Mouse (Mus musculus) embryonic fibroblast, embryonic 13.5 days (primary cell): ENCODE results near the gene Fbxl20. TPM values are rescaled to one million over a fixed set of nuclear protein-coding genes. Genes with fewer than 3 reads are reported as not detected.

Source experiments
- H3K27ac ChIP-seq: 2 replicates; pipeline ENCODE4 v1.5.1; 2012; ENCODE audit warnings: low read length, control low read depth, inconsistent platforms; ENCODE audit not compliant: insufficient read depth
- H3K4me1 ChIP-seq: 2 replicates; pipeline ENCODE4 v1.6.1; 2011; ENCODE audit warnings: low read length; ENCODE audit not compliant: control insufficient read depth, insufficient read depth
- H3K4me3 ChIP-seq: 2 replicates; pipeline ENCODE4 v1.5.1; 2011; ENCODE audit warnings: mild to moderate bottlenecking, control low read depth, low read length; ENCODE audit not compliant: insufficient read depth
- CTCF ChIP-seq: IDR thresholded peaks from 2 replicates; pipeline ENCODE4 v1.5.1; 2011; ENCODE audit warnings: mild to moderate bottlenecking, control low read depth, low read length, moderate library complexity, borderline replicate concordance; ENCODE audit not compliant: insufficient read depth
- POLR2A ChIP-seq: IDR thresholded peaks from 2 replicates; pipeline ENCODE4 v1.6.1; 2011; ENCODE audit warnings: low read depth, mild to moderate bottlenecking, control low read depth, low read length, moderate library complexity
- polyA plus RNA-seq: library from polyadenylated mRNA; stranded (reverse); fragments of >200 nt; gene quantifications from 2 replicates; pipeline ENCODE4 v1.2.4, GENCODE M21; 2011; ENCODE audit warnings: low read depth; ENCODE audit not compliant: missing spikeins, insufficient read length

Gene Fbxl20
- polyA plus RNA-seq, 1 experiment: 30.3 TPM

- Histone ChIP-seq H3K27ac (no peak overlapping the region), H3K4me3 (no peak overlapping the region), H3K4me1 (no peaks in the 10 kb centered on the region)
- TF ChIP-seq CTCF (no peak), POLR2A (no peak)
Observed at GRCm38 (mm10) chr11:98051611-98052128, 98.5 kb downstream of the Fbxl20 start.

- no peak overlapping the region for H3K27ac ChIP-seq
- TF ChIP-seq POLR2A (no peak), CTCF (no peak)
- H3K4me1 ChIP-seq: no peaks in the 10 kb centered on the region
- H3K4me3 ChIP-seq: no peak overlapping the region
Observed at GRCm38 (mm10) chr11:98050940-98051339, 99.3 kb downstream of the Fbxl20 start.

DNA sequence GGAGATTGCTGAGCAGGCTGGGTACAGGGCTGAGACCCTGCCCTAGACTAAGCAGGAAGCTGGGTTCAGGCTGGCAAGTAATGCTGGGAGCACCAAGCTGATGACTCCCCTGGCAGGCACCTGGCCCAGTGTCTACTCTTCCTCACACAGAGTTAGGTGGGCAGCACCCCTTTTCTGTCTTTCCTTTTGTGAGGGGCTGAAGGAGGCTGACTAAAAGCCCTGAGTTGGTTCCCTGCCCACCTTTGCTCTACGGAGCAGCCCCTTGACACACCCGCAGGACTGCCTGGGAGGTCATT, 99.7 kb downstream of the Fbxl20 start:
- TF ChIP-seq CTCF: no peak
- TF ChIP-seq POLR2A: no peak
- no peaks in the 10 kb centered on the region for H3K4me1 ChIP-seq

DNA sequence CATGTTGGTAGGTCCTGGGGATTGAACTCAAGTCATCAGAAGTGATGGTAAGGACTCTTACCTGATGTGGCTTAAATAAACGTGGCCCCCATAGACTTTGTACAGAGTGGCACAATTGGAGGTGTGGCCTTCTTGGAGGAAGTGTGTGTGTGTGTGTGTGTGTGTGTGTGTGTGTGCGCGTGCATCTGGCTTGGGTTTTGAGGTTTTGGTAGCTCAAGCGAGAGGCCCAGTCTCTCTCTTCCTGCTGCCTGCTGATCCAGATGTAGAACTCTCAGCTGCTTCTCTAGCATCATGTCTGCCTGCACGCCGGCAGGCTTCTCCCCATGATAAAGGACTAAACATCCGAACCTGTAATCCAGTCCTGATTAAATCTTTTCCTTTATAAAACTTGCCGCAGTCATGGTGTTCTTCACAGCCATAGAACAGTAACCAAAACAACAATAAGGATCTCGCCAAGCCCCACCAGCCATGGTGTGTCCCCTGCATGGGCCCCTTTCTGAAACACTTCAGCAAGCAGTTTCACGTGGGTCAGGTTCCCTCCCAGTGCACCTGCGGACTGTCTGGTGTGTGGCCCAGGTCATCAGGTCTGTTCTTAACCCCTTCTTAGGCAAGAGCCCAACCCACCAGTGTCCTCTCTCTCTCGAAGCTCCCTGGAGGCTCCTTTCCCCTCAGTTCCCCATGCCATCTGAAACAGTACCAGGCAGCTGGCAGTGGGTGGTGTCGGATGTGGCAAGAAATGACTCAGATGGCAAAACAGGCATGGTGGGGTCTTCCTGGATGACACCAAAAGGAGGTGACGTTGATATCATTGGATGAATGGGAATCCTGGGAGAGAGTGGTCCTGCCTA, 100.3 kb downstream of the Fbxl20 start:
- no peak for TF ChIP-seq CTCF
- TF ChIP-seq POLR2A: no peak
- Histone ChIP-seq H3K27ac (no peak overlapping the region), H3K4me3 (no peak overlapping the region), H3K4me1 (no peaks in the 10 kb centered on the region)

More for the DNA sequence above, 99.7 kb downstream of the Fbxl20 start:
- Histone ChIP-seq H3K27ac (no peak overlapping the region), H3K4me3 (no peak overlapping the region)

GRCm38 (mm10) chr11:98047745-98048144, 102.5 kb downstream of the Fbxl20 start:
- H3K27ac ChIP-seq: no peak overlapping the region
- no peak overlapping the region for H3K4me3 ChIP-seq
- H3K4me1 ChIP-seq: no peaks in the 10 kb centered on the region
- TF ChIP-seq POLR2A (no peak), CTCF (no peak)

GRCm38 (mm10) chr11:98046466-98046865, 103.7 kb downstream of the Fbxl20 start:
- H3K4me3 ChIP-seq: no peak overlapping the region
- H3K4me1 ChIP-seq: no peaks in the 10 kb centered on the region

GRCm38 (mm10) chr11:98045596-98045995, 104.6 kb downstream of the Fbxl20 start:
- TF ChIP-seq POLR2A: no peak
- no peak for TF ChIP-seq CTCF
- Histone ChIP-seq H3K27ac (no peak overlapping the region), H3K4me3 (no peak overlapping the region), H3K4me1 (no peaks in the 10 kb centered on the region)

More at GRCm38 (mm10) chr11:98046466-98046865, 103.7 kb downstream of the Fbxl20 start:
- H3K27ac ChIP-seq: no peak overlapping the region
- no peak for TF ChIP-seq CTCF

DNA sequence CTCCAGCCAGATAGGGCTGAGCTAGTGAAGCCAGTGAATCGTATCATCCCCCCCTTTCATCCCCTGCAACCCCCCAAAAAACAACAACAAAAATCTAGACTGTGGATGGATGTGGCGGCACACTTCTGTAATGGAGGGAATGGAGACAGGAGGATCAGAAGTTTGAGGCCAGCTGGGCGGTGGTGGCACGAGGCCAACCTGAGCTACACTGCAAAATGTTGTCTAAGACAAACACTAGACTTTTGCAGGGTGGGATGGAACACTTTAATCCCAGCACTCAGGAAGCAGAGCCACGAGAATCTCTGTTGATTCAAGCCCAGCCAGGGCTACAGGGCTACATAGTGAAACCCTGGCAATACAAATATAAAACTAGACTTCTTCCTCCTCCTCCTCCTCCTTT, 106.1 kb downstream of the Fbxl20 start:
- Histone ChIP-seq H3K4me3 (no peak overlapping the region), H3K4me1 (no peaks in the 10 kb centered on the region), H3K27ac (no peak overlapping the region)
- TF ChIP-seq CTCF (no peak), POLR2A (no peak)

DNA sequence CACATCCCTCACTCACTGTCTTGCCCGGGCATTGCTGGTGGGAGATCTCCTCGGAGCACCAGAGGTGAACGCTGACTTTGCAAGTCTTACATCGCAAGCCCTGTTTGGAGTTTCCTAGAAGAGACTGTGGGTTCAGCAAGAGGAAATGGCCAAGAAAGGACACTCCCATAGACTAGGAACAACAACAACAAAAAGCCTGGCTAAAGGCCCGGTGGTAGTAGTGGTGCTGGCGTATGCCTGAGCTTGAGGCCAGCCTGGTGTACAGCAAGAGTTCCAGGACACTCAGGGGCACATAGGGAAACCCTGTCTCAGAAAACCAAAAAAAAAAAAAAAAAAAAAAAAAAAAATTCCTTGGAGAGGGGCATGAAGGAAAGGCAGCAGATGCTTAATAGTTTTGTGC, 107.5 kb downstream of the Fbxl20 start:
- Histone ChIP-seq H3K27ac (no peak overlapping the region), H3K4me1 (no peaks in the 10 kb centered on the region), H3K4me3 (no peak overlapping the region)
- no peak for TF ChIP-seq CTCF
- no peak for TF ChIP-seq POLR2A

DNA sequence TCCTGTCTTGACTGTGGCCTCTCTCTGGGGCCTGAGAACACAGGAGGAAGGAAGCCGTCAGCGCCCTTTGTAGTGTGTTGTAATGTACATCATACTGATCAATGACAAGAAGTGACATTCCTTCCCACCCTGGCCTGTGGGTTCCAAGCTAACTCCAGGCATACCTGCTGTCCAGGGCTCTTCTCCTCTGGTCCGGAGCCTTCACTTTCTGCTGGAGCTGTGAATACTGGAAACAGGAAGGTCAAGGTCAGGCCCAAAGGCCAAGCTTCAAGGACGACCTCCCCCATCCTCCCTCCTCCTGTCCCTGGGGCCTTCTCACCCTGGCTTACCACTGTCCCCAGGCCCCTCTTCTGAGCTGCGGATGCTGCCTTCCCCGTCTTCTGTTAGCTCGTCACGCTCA, 109.2 kb downstream of the Fbxl20 start:
- Histone ChIP-seq H3K27ac (no peak overlapping the region), H3K4me3 (no peak overlapping the region), H3K4me1 (no peaks in the 10 kb centered on the region)
- TF ChIP-seq CTCF: no peak
- TF ChIP-seq POLR2A: no peak
